Mouse (Mus musculus) midbrain, embryonic 14.5 days (tissue): ENCODE measurements around the gene Mapk11. TPM values are rescaled to one million over a fixed set of nuclear protein-coding genes. Genes with fewer than 3 reads are reported as not detected.

ENCODE experiments used
- ATAC-seq: fragments of 200-750 bp; cut with Nextera tagmentation; 2 replicates; pipeline ENCODE4 v1.8.0; 2017; ENCODE audit warnings: moderate number of reproducible peaks, moderate library complexity; ENCODE audit not compliant: low FRiP score, low TSS enrichment
- DNase-seq: peaks from one replicate; pipeline ENCODE4 v3.0.0-alpha.2; 2015
- H3K27ac ChIP-seq: fragments of 300-500 bp; sonication (generic); replicated peaks from 2 replicates; pipeline ENCODE4 v1.5.1; 2014; ENCODE audit warnings: mild to moderate bottlenecking, low read depth, low read length, moderate library complexity
- H3K27me3 ChIP-seq: fragments of 300-500 bp; sonication (generic); 2 replicates; pipeline ENCODE4 v1.6.1; 2014; ENCODE audit warnings: low read length, control low read depth, mixed read lengths; ENCODE audit not compliant: control insufficient read depth, insufficient read depth
- H3K36me3 ChIP-seq: fragments of 300-500 bp; sonication (generic); 2 replicates; pipeline ENCODE4 v1.6.1; 2014; ENCODE audit warnings: low read length, control low read depth; ENCODE audit not compliant: control insufficient read depth, insufficient read depth
- H3K4me1 ChIP-seq: fragments of 300-500 bp; sonication (generic); 2 replicates; pipeline ENCODE4 v1.6.1; 2014; ENCODE audit warnings: mild to moderate bottlenecking, antibody characterized with exemption, low read length, control low read depth; ENCODE audit not compliant: control insufficient read depth, insufficient read depth
- H3K4me2 ChIP-seq: fragments of 300-500 bp; sonication (generic); 2 replicates; pipeline ENCODE4 v1.6.1; 2014; ENCODE audit warnings: mild to moderate bottlenecking, low read length, moderate library complexity
- H3K4me3 ChIP-seq: fragments of 300-500 bp; sonication (generic); replicated peaks from 2 replicates; pipeline ENCODE4 v1.5.1; 2014; ENCODE audit warnings: low read depth, low read length
- H3K9ac ChIP-seq: fragments of 300-500 bp; sonication (generic); replicated peaks from 2 replicates; pipeline ENCODE4 v1.6.1; 2014; ENCODE audit warnings: mild to moderate bottlenecking, low read length, moderate library complexity
- H3K9me3 ChIP-seq: fragments of 300-500 bp; sonication (generic); 2 replicates; pipeline ENCODE4 v1.6.1; 2016; ENCODE audit warnings: low read length, control low read depth, mixed read lengths; ENCODE audit not compliant: control insufficient read depth
- WGBS: fragments of 180-500 bp; shearing (Covaris S2); extraction: QIAGEN DNeasy Blood & Tissue Kit; methylation state at CpG from one replicate; pipeline ENCODE4 v1.1.7; 2014; 5-methylcytosine and 5-hydroxymethylcytosine counted together
- polyA plus RNA-seq: library from polyadenylated mRNA; unstranded; fragments of >200 nt; fragmentation: Nextera tagmentation; extraction: Ambion mirVana; gene quantifications from 2 replicates; pipeline ENCODE4 v1.2.1, GENCODE M21; 2014

The Mapk11 gene
- polyA plus RNA-seq, 1 experiment from 2014 or later, result 27.9 TPM

- Histone ChIP-seq H3K27me3 (no peaks in the 10 kb centered on the region), H3K9ac (no peak overlapping the region), H3K9me3 (no peaks in the 10 kb centered on the region), H3K4me2 (0 out of 2 replicates have a peak overlapping the region, but pooled peaks have one; percentile 7), H3K27ac (0 out of 2 replicates have a peak overlapping the region, but pooled peaks have one; percentile 0), H3K4me1 (peaks cover 39% of the 10 kb centered on the region), H3K4me3 (no peak overlapping the region), H3K36me3 (peaks cover 51% of the 10 kb centered on the region)
- 8% methylated on average over 10 of the region's 10 CpGs for WGBS
- ATAC-seq, result no peak
- peak; percentile 71 for DNase-seq
Measured at GRCm38 (mm10) chr15:89169431-89169830, 20.0 kb upstream of the Mapk11 start.

- H3K27me3 ChIP-seq, result no peaks in the 10 kb centered on the region
- 0 out of 2 replicates have a peak overlapping the region, but pooled peaks have one; percentile 0 for H3K27ac ChIP-seq
- no peak overlapping the region for H3K4me3 ChIP-seq
- no peaks in the 10 kb centered on the region for H3K9me3 ChIP-seq
- no peak overlapping the region for H3K9ac ChIP-seq
- 61% methylated on average over 10 of the region's 10 CpGs for WGBS
- ATAC-seq (no peak), DNase-seq (no peak)
- peaks cover 34% of the 10 kb centered on the region for H3K4me1 ChIP-seq
- H3K4me2 ChIP-seq, result no peak overlapping the region
- H3K36me3 ChIP-seq, result peaks cover 56% of the 10 kb centered on the region
Measured at GRCm38 (mm10) chr15:89168922-89169321, 19.5 kb upstream of the Mapk11 start.

DNA sequence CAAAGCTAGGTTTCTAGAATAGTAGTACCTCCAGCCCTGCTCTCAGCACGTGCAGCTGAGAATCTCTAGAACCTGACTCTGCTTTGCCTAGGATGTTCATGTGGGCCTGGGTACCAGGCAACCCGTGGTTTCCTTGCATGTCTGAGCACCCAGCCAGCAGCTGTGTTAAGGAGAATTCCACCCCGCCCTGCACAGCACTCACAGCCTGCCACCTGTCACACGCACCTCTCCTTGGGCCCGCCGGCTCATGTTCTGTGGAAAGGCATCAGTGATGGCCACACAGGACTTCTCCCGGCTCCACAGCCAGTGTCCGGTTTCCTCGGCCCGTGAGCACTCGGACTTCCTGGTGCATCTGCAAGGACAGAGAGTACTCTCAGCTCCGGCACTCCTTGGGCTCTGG, 16.1 kb upstream of the Mapk11 start:
- Histone ChIP-seq H3K36me3 (peaks cover 91% of the 10 kb centered on the region), H3K4me3 (no peak overlapping the region), H3K27ac (no peak overlapping the region), H3K9me3 (no peaks in the 10 kb centered on the region), H3K4me2 (no peak overlapping the region), H3K27me3 (no peaks in the 10 kb centered on the region), H3K4me1 (peaks cover 10% of the 10 kb centered on the region; the same call in 1 of the 2 replicates), H3K9ac (no peak overlapping the region)
- no peak for DNase-seq
- ATAC-seq, result no peak
- 97% methylated on average over 12 of the region's 12 CpGs for WGBS

DNA sequence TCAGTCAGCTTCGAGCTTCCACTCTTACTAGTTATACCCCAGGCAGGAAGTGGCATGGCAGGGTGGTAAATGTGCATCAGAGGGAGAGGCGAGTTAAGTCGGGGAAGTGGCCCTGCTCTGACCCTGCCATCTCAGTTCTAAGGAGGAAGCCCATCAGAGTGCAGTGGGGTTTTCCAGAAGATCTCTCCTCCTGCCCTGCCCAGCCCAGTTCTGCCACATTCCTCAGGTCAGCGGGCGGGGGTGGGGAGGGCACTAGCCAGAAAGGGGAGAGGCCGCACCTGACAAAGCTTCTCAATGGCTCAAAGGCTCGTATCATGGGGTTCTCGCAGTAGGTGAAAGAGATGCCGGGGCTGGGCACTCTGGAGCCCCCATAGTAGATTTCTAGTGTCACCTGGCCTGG, 12.0 kb upstream of the Mapk11 start:
- Histone ChIP-seq H3K36me3 (peaks cover 100% of the 10 kb centered on the region), H3K9ac (no peak overlapping the region)

DNA sequence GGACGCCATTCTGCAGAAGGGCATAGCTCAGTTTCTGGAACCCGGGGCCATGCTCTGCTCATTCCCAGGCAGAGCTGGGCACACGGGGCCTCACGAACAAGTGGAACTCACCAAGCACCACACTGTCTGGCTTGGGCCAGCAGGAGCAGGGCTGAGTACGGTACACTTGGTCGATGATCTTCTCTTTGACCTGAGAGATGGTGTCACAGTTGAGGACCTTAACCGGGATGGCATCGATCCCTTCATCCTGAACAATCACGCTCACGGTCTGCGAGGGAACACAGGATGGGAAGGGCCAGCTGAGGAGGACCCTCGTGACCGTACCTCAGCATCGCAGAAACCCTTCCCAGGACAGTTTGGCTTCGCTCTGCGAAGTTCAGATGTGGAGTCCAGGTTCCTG, 9.1 kb upstream of the Mapk11 start:
- H3K4me1 ChIP-seq, result no peaks in the 10 kb centered on the region
- H3K27me3 ChIP-seq, result no peaks in the 10 kb centered on the region
- no peak overlapping the region for H3K4me2 ChIP-seq
- ATAC-seq (no peak), DNase-seq (no peak)
- peaks cover 100% of the 10 kb centered on the region for H3K36me3 ChIP-seq
- no peak overlapping the region for H3K4me3 ChIP-seq
- no peaks in the 10 kb centered on the region for H3K9me3 ChIP-seq
- 95% methylated on average over 16 of the region's 16 CpGs for WGBS
- H3K9ac ChIP-seq, result no peak overlapping the region
- H3K27ac ChIP-seq, result no peak overlapping the region

More for the DNA sequence above, 12.0 kb upstream of the Mapk11 start:
- H3K4me1 ChIP-seq, result no peaks in the 10 kb centered on the region
- ATAC-seq, result no peak
- no peak overlapping the region for H3K4me2 ChIP-seq
- no peak overlapping the region for H3K4me3 ChIP-seq
- no peaks in the 10 kb centered on the region for H3K9me3 ChIP-seq
- H3K27ac ChIP-seq, result no peak overlapping the region
- 89% methylated on average over 9 of the region's 9 CpGs for WGBS
- H3K27me3 ChIP-seq, result no peaks in the 10 kb centered on the region
- DNase-seq, result no peak

- Histone ChIP-seq H3K4me1 (no peaks in the 10 kb centered on the region), H3K4me3 (no peak overlapping the region), H3K27ac (no peak overlapping the region), H3K4me2 (no peak overlapping the region), H3K36me3 (peaks cover 96% of the 10 kb centered on the region), H3K9me3 (no peaks in the 10 kb centered on the region), H3K9ac (no peak overlapping the region), H3K27me3 (no peaks in the 10 kb centered on the region)
- WGBS, result 72% methylated on average over 7 of the region's 7 CpGs
- DNase-seq (peak; percentile 86), ATAC-seq (no peak)
Measured at GRCm38 (mm10) chr15:89157954-89158353, 8.5 kb upstream of the Mapk11 start.

DNA sequence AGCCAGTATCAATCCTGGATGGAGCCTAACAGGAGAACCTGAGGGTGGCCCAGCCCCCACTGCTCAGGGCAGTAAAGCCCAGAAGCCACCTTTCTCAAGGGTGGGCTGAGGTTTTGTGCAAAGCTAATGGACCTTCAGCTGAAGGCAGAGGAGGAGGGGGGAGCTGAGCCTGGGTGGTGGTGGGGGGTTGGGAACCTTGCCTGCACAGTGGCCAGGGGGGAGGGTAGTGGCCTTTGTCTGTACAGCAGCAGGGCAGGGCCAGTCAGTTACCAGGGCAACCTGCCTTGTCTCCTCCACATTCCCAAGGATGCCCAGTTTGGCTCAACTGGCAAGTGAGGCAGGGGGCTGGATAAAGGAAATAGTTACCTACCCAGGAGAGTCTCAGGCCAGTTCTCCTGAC, 2.9 kb upstream of the Mapk11 start:
- H3K4me1 ChIP-seq, result peaks cover 29% of the 10 kb centered on the region
- H3K27me3 ChIP-seq, result no peaks in the 10 kb centered on the region
- H3K4me3 ChIP-seq, result no peak overlapping the region
- peak; percentile 59; the same call in 1 of the 2 replicates for ATAC-seq
- H3K4me2 ChIP-seq, result no peak overlapping the region
- H3K9me3 ChIP-seq, result no peaks in the 10 kb centered on the region
- DNase-seq, result peak; percentile 68
- peaks cover 40% of the 10 kb centered on the region for H3K36me3 ChIP-seq
- H3K9ac ChIP-seq, result no peak overlapping the region
- H3K27ac ChIP-seq, result peak overlapping the region; percentile 66

- peak overlapping the region; percentile 73 for H3K4me3 ChIP-seq
- H3K4me2 ChIP-seq, result peak overlapping the region; percentile 79
- peak overlapping the region; percentile 90 for H3K27ac ChIP-seq
- H3K36me3 ChIP-seq, result peaks cover 25% of the 10 kb centered on the region
- peak overlapping the region; percentile 90 for H3K9ac ChIP-seq
- WGBS, result 5% methylated on average over 13 of the region's 13 CpGs
- peaks cover 39% of the 10 kb centered on the region for H3K4me1 ChIP-seq
- no peaks in the 10 kb centered on the region for H3K9me3 ChIP-seq
- ATAC-seq, result no peak
- H3K27me3 ChIP-seq, result no peaks in the 10 kb centered on the region
- peak; percentile 61 for DNase-seq
Measured at GRCm38 (mm10) chr15:89150041-89150390, 588 bp upstream of the Mapk11 start.

DNA sequence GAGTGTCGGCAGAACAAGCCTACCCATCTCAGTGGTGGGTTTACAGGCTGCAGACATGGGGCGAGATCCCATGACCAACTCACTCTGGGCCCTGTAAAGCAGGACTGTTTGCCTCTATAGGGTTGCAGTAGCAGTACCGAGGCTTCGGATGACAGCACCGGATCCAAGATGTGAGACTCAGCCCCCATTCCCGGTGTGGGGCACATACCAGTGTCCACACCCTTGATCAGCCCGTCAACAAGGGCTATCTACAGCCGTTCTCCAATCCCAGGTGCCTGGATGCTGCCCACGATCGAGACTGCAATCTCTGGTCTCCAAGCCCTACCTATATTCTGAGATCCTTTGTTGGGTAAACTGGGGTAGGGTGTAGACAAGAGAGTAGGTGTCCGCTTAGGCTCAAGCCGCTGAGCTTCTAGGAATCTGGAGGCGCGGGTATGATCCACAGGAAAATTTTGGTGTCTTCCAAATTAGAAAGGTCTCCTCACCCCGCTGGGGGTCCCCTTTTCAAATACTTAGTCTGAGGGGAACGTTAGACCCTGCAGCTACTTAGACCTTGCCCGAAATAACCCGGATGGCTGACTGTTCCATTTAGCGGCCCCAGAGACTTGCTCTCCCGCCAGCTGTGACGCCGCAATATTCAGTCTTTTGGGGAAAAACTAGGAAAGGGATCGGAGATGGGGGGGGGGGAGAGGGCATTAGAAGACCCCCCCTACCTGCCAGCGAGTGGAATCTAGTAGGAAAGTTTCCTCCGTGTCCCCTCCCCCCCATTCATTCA, 745 bp downstream of the Mapk11 start:
- no peaks in the 10 kb centered on the region for H3K27me3 ChIP-seq
- WGBS, result 3% methylated on average over 25 of the region's 25 CpGs
- H3K4me1 ChIP-seq, result peaks cover 39% of the 10 kb centered on the region
- H3K9ac ChIP-seq, result peak overlapping the region; percentile 90
- peak overlapping the region; percentile 73 for H3K4me3 ChIP-seq
- H3K4me2 ChIP-seq, result peak overlapping the region; percentile 79
- peaks cover 24% of the 10 kb centered on the region for H3K36me3 ChIP-seq
- no peaks in the 10 kb centered on the region for H3K9me3 ChIP-seq
- DNase-seq (no peak), ATAC-seq (no peak)
- peak overlapping the region; percentile 90 for H3K27ac ChIP-seq
